In genomic region chr3:107357700-107358234, GRCm38 (mm10) we compare ENCODE assay signal across 12 mouse cellular contexts. TPM values are rescaled to one million over a fixed set of nuclear protein-coding genes. Genes with fewer than 3 reads are reported as not detected.
DNase-seq lines count a peak whose midpoint lies in the region; ATAC-seq lines count a peak whose summit lies in the region.
"Had no signal": no experiment of that assay in that cellular context is flagged by ENCODE, and none has a peak within 500 bp of the region (broad histone marks: within the 10 kb centered on the region; RNA-seq: fewer than 3 reads in every experiment).

No protein-coding gene starts in this region.

- ATAC-seq in cerebellum, adult (ENCODE audit: insufficient number of reproducible peaks, low FRiP score, low TSS enrichment), result 0 out of 2 replicates have a peak, but pooled peaks have one; percentile 17
- 0 out of 2 replicates have a peak, but pooled peaks have one; percentile 5 for ATAC-seq in hindbrain, embryonic 16.5 days
- peak; percentile 41; the same call in 1 of the 2 replicates for ATAC-seq in midbrain, embryonic 12.5 days (ENCODE audit: low FRiP score, low read depth)
- ATAC-seq in midbrain, embryonic 11.5 days (ENCODE audit: low FRiP score), result no peak
- peak; percentile 22; the same call in 1 of the 2 replicates for ATAC-seq in neural tube, embryonic 14.5 days (ENCODE audit: low read depth)
- no peak for ATAC-seq in forebrain, embryonic 15.5 days (replicated peaks)

- H3K27ac ChIP-seq in hindbrain, embryonic 16.5 days (ENCODE audit: low read depth, low read length), result no peak overlapping the region
- no peak overlapping the region for H3K27ac ChIP-seq in hindbrain, embryonic 10.5 days
- no peak overlapping the region for H3K27ac ChIP-seq in midbrain, embryonic 12.5 days (replicated peaks)
- H3K27ac ChIP-seq in midbrain, embryonic 11.5 days (ENCODE audit: low read depth, low read length), result no peak overlapping the region
- no peak overlapping the region for H3K27ac ChIP-seq in neural tube, embryonic 14.5 days (ENCODE audit: low read depth, low read length)
- H3K27ac ChIP-seq in forebrain, embryonic 15.5 days (replicated peaks), result no peak overlapping the region
- H3K27ac ChIP-seq: heart, adult 2 months; layer of hippocampus, adult 2 months; left cerebral cortex, adult 2 months had no signal

- H3K4me3 ChIP-seq in hindbrain, embryonic 16.5 days (ENCODE audit: low read length), result no peak overlapping the region
- H3K4me3 ChIP-seq in hindbrain, embryonic 10.5 days, result no peak overlapping the region
- no peak overlapping the region for H3K4me3 ChIP-seq in midbrain, embryonic 12.5 days
- no peak overlapping the region for H3K4me3 ChIP-seq in midbrain, embryonic 11.5 days (ENCODE audit: low read depth, low read length)
- H3K4me3 ChIP-seq in neural tube, embryonic 14.5 days (ENCODE audit: low read depth, low read length), result no peak overlapping the region
- no peak overlapping the region for H3K4me3 ChIP-seq in forebrain, embryonic 15.5 days
- H3K4me3 ChIP-seq: heart, adult 2 months; layer of hippocampus, adult 2 months; left cerebral cortex, adult 2 months had no signal

- peaks cover 2% of the 10 kb centered on the region for H3K27me3 ChIP-seq in hindbrain, embryonic 16.5 days (replicated peaks; ENCODE audit: control insufficient read depth, insufficient read depth, low read length)
- H3K27me3 ChIP-seq in hindbrain, embryonic 10.5 days (ENCODE audit: insufficient read depth, poor library complexity, severe bottlenecking), result no peaks in the 10 kb centered on the region; the same call in 1 of the 2 replicates
- H3K27me3 ChIP-seq in midbrain, embryonic 12.5 days, result peaks cover 14% of the 10 kb centered on the region; the same call in 1 of the 2 replicates
- H3K27me3 ChIP-seq in midbrain, embryonic 11.5 days (ENCODE audit: control insufficient read depth, insufficient read depth, low read length), result no peaks in the 10 kb centered on the region
- H3K27me3 ChIP-seq in neural tube, embryonic 14.5 days (ENCODE audit: control insufficient read depth, insufficient read depth, low read length), result no peaks in the 10 kb centered on the region
- no peaks in the 10 kb centered on the region for H3K27me3 ChIP-seq in forebrain, embryonic 15.5 days
- H3K27me3 ChIP-seq: Patski had no signal

- DNase-seq in cerebellum, postnatal 25 days, result no peak
- DNase-seq in hindbrain, embryonic 10.5 days (ENCODE audit: low spot score), result no peak
- no peak for DNase-seq in midbrain, embryonic 11.5 days (ENCODE audit: low spot score, missing footprints)

- 74% methylated on average over 3 of the region's 3 CpGs for WGBS in hindbrain, embryonic 16.5 days
- 59% methylated on average over 3 of the region's 3 CpGs for WGBS in hindbrain, embryonic 10.5 days
- 68% methylated on average over 3 of the region's 3 CpGs for WGBS in midbrain, embryonic 12.5 days
- WGBS in midbrain, embryonic 11.5 days, result 56% methylated on average over 3 of the region's 3 CpGs
- WGBS in neural tube, embryonic 14.5 days, result 55% methylated on average over 3 of the region's 3 CpGs
- 61% methylated on average over 3 of the region's 3 CpGs for WGBS in forebrain, embryonic 15.5 days

- no peak overlapping the region for H3K9ac ChIP-seq in hindbrain, embryonic 16.5 days (ENCODE audit: low read depth, low read length)
- no peak overlapping the region for H3K9ac ChIP-seq in midbrain, embryonic 12.5 days (replicated peaks)
- H3K9ac ChIP-seq in midbrain, embryonic 11.5 days (ENCODE audit: low read length), result no peak overlapping the region
- H3K9ac ChIP-seq in neural tube, embryonic 14.5 days (replicated peaks; ENCODE audit: low read depth, low read length), result no peak overlapping the region
- no peak overlapping the region for H3K9ac ChIP-seq in forebrain, embryonic 15.5 days (replicated peaks)

- no peak overlapping the region for H3K4me2 ChIP-seq in hindbrain, embryonic 16.5 days (ENCODE audit: low read length)
- H3K4me2 ChIP-seq in midbrain, embryonic 12.5 days (replicated peaks), result no peak overlapping the region
- H3K4me2 ChIP-seq in midbrain, embryonic 11.5 days, result no peak overlapping the region
- H3K4me2 ChIP-seq in neural tube, embryonic 14.5 days (ENCODE audit: low read depth, low read length), result no peak overlapping the region
- no peak overlapping the region for H3K4me2 ChIP-seq in forebrain, embryonic 15.5 days (replicated peaks)

- no peaks in the 10 kb centered on the region for H3K9me3 ChIP-seq in hindbrain, embryonic 16.5 days (ENCODE audit: control insufficient read depth, low read length)
- no peaks in the 10 kb centered on the region for H3K9me3 ChIP-seq in hindbrain, embryonic 10.5 days
- no peaks in the 10 kb centered on the region for H3K9me3 ChIP-seq in midbrain, embryonic 12.5 days
- H3K9me3 ChIP-seq in midbrain, embryonic 11.5 days (ENCODE audit: control insufficient read depth, low read length), result no peaks in the 10 kb centered on the region
- no peaks in the 10 kb centered on the region for H3K9me3 ChIP-seq in neural tube, embryonic 14.5 days (ENCODE audit: control insufficient read depth, low read length)
- no peaks in the 10 kb centered on the region for H3K9me3 ChIP-seq in forebrain, embryonic 15.5 days

- peaks cover 5% of the 10 kb centered on the region for H3K4me1 ChIP-seq in hindbrain, embryonic 16.5 days (ENCODE audit: control insufficient read depth, insufficient read depth, low read depth, low read length)
- H3K4me1 ChIP-seq in hindbrain, embryonic 10.5 days (replicated peaks), result peaks cover 27% of the 10 kb centered on the region
- H3K4me1 ChIP-seq in midbrain, embryonic 12.5 days, result peaks cover 5% of the 10 kb centered on the region; the same call in 1 of the 2 replicates
- no peaks in the 10 kb centered on the region for H3K4me1 ChIP-seq in midbrain, embryonic 11.5 days (ENCODE audit: control insufficient read depth, insufficient read depth, low read length)
- H3K4me1 ChIP-seq in neural tube, embryonic 14.5 days (ENCODE audit: control insufficient read depth, insufficient read depth, low read length), result no peaks in the 10 kb centered on the region
- H3K4me1 ChIP-seq in forebrain, embryonic 15.5 days, result 0 out of 2 replicates have a peak, but pooled peaks cover 2% of the 10 kb centered on the region

- H3K36me3 ChIP-seq in hindbrain, embryonic 16.5 days (ENCODE audit: control insufficient read depth, insufficient read depth, low read length), result no peaks in the 10 kb centered on the region
- H3K36me3 ChIP-seq in hindbrain, embryonic 10.5 days, result no peaks in the 10 kb centered on the region
- H3K36me3 ChIP-seq in midbrain, embryonic 12.5 days, result no peaks in the 10 kb centered on the region
- H3K36me3 ChIP-seq in midbrain, embryonic 11.5 days (ENCODE audit: control insufficient read depth, insufficient read depth, low read length), result no peaks in the 10 kb centered on the region
- H3K36me3 ChIP-seq in neural tube, embryonic 14.5 days (ENCODE audit: control insufficient read depth, insufficient read depth, low read length), result no peaks in the 10 kb centered on the region
- no peaks in the 10 kb centered on the region for H3K36me3 ChIP-seq in forebrain, embryonic 15.5 days

RNA-seq across cellular contexts. Expression of gene Rbm15, which starts 24.3 kb away (rescaled TPM):
- 5.3 and 6.5 TPM in 2 replicates for polyA plus RNA-seq in hindbrain, embryonic 16.5 days (2015; fragmentation: Nextera tagmentation; extraction: Ambion mirVana)
- 12.9 and 16.5 TPM in 2 replicates for polyA plus RNA-seq in hindbrain, embryonic 10.5 days (2016; fragmentation: Nextera tagmentation; extraction: Ambion mirVana)
- 15.7 and 17.5 TPM in 2 replicates for polyA plus RNA-seq in midbrain, embryonic 12.5 days (2016; fragmentation: Nextera tagmentation; extraction: Ambion mirVana)
- polyA plus RNA-seq in midbrain, embryonic 11.5 days (2014; fragmentation: Nextera tagmentation; extraction: Ambion mirVana), result 19.9 and 20.6 TPM in 2 replicates
- polyA plus RNA-seq in neural tube, embryonic 14.5 days (2014; fragmentation: Nextera tagmentation; extraction: Ambion mirVana), result 7.8 and 9.0 TPM in 2 replicates
- 9.8 and 10.5 TPM in 2 replicates for polyA plus RNA-seq in forebrain, embryonic 15.5 days (2015; fragmentation: Nextera tagmentation; extraction: Ambion mirVana)

Comparison
In these comparisons a context has a peak if more than half of its experiments do, and no peak if none do; other contexts are left out.
1. ATAC-seq: peak in cerebellum, adult (single experiment), hindbrain, embryonic 16.5 days (single experiment), midbrain, embryonic 12.5 days (single experiment) and neural tube, embryonic 14.5 days (single experiment); none in midbrain, embryonic 11.5 days (single experiment) and forebrain, embryonic 15.5 days (single experiment).